25 mouse cellular contexts compared by ENCODE assay signal in genomic region chr8:73293655-73294054, GRCm38 (mm10).
"Had no signal": no experiment of that assay in that cellular context is flagged by ENCODE, and none has a peak within 500 bp of the region (broad histone marks: within the 10 kb centered on the region; RNA-seq: fewer than 3 reads in every experiment).

No protein-coding gene starts in this region.

- H3K4me2 ChIP-seq: limb, embryonic 12.5 days; limb, embryonic 15.5 days; liver, embryonic 11.5 days; lung, embryonic 14.5 days; midbrain, embryonic 11.5 days; neural tube, embryonic 13.5 days; stomach, embryonic 15.5 days had no signal

- H3K4me3 ChIP-seq: layer of hippocampus, adult 2 months; left cerebral cortex, adult 2 months; limb, embryonic 12.5 days; limb, embryonic 15.5 days; megakaryocyte, embryonic 14.5 days; neural tube, embryonic 13.5 days; stomach, embryonic 15.5 days had no signal

- H3K9me3 ChIP-seq: limb, embryonic 12.5 days; limb, embryonic 15.5 days; neural tube, embryonic 13.5 days; stomach, embryonic 15.5 days had no signal

- H3K36me3 ChIP-seq: limb, embryonic 12.5 days; limb, embryonic 15.5 days; neural tube, embryonic 13.5 days; stomach, embryonic 15.5 days had no signal

- ATAC-seq: intestine, embryonic 16.5 days; liver, postnatal 0 days had no signal

- DNase-seq: kidney, adult 18-20 months; kidney, adult 9 months; kidney, postnatal 14 days; layer of hippocampus, postnatal 36 days; left cerebral cortex, postnatal 4 days; liver, postnatal 0 days; lung, embryonic 14.5 days; lung, postnatal 10 days; lung, postnatal 36 days; midbrain, embryonic 14.5 days; retina, postnatal 1 day; right cerebral cortex, postnatal 25 days; spleen, adult 18-20 months; thymus, postnatal 25 days had no signal

- H3K9ac ChIP-seq: limb, embryonic 12.5 days; limb, embryonic 15.5 days; liver, embryonic 14.5 days; liver, postnatal 0 days; lung, embryonic 14.5 days; neural tube, embryonic 13.5 days; stomach, embryonic 15.5 days had no signal

- H3K27me3 ChIP-seq: limb, embryonic 12.5 days; limb, embryonic 15.5 days; megakaryocyte, embryonic 14.5 days; neural tube, embryonic 13.5 days; stomach, embryonic 15.5 days had no signal

- H3K27ac ChIP-seq: layer of hippocampus, adult 2 months; left cerebral cortex, adult 2 months; limb, embryonic 12.5 days; limb, embryonic 15.5 days; liver, embryonic 14.5 days; neural tube, embryonic 13.5 days; stomach, embryonic 15.5 days had no signal

- H3K4me1 ChIP-seq: limb, embryonic 15.5 days; megakaryocyte, embryonic 14.5 days; stomach, embryonic 15.5 days had no signal
